Mouse (Mus musculus): ENCODE measurements around the gene Rara. TPM values are rescaled to one million over a fixed set of nuclear protein-coding genes. Genes with fewer than 3 reads are reported as not detected.
A peak's percentile ranks its signal among the peaks of the same experiment; 100 is the strongest.

Rara gene
- polyA plus RNA-seq, 1 experiment = 13.5 TPM

- DNase-seq = peak in 1 of 2 experiments; percentile 16
- Histone ChIP-seq H3K27ac (ENCODE audit: insufficient read depth, low read length) (no peak overlapping the region), H3K27me3 (ENCODE audit: control insufficient read depth, insufficient read depth, low read length) (no peaks in the 10 kb centered on the region), H3K4me1 (ENCODE audit: control insufficient read depth, insufficient read depth, low read length) (peaks cover 23% of the 10 kb centered on the region), H3K4me3 (replicated peaks; ENCODE audit: insufficient read depth, low read depth, low read length) (no peak overlapping the region)
- TF ChIP-seq CTCF (IDR thresholded peaks at IDR 0.05; ENCODE audit: borderline replicate concordance, insufficient read depth, low read depth, low read length) = no peak
- TF ChIP-seq POLR2A (IDR thresholded peaks at IDR 0.05; ENCODE audit: borderline replicate concordance, insufficient read depth, low read length) = no peak
- WGBS = 65% methylated on average over 9 of the region's 9 CpGs
These were observed 45.3 kb downstream of the Rara start for GRCm38 (mm10) chr11:98972801-98973360.

GRCm38 (mm10) chr11:98973584-98973983, 46.0 kb downstream of the Rara start:
- no peak overlapping the region for H3K4me3 ChIP-seq (replicated peaks; ENCODE audit: insufficient read depth, low read depth, low read length)
- WGBS = 53% methylated on average over 14 of the region's 14 CpGs
- no peak overlapping the region for H3K27ac ChIP-seq (ENCODE audit: insufficient read depth, low read length)
- DNase-seq = peak in 1 of 2 experiments; percentile 38
- TF ChIP-seq POLR2A (IDR thresholded peaks at IDR 0.05; ENCODE audit: borderline replicate concordance, insufficient read depth, low read length) = no peak
- no peak for TF ChIP-seq CTCF (IDR thresholded peaks at IDR 0.05; ENCODE audit: borderline replicate concordance, insufficient read depth, low read depth, low read length)
- H3K4me1 ChIP-seq (ENCODE audit: control insufficient read depth, insufficient read depth, low read length) = peaks cover 23% of the 10 kb centered on the region
- no peaks in the 10 kb centered on the region for H3K27me3 ChIP-seq (ENCODE audit: control insufficient read depth, insufficient read depth, low read length)

DNA sequence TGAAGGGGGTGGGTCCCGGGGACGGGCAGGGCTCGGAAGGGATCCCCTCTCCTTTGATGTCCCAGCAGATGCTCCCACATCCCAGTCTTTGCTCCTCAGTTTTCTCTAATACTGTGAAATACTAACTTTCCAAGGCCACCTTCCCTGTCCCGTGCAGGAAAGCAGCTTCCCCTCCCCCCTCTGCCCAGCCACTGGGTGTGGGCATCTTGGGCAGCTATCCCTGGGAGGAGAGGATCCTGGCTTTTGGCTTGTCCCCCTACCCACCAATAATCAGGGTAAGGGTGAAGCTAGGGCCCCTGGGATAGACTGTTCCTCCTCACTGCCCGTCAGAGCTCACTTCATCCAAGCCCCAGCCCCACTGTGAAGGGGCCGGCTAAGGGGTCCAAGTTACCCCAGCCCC, 46.6 kb downstream of the Rara start:
- Histone ChIP-seq H3K27ac (ENCODE audit: insufficient read depth, low read length) (no peak overlapping the region), H3K4me3 (replicated peaks; ENCODE audit: insufficient read depth, low read depth, low read length) (no peak overlapping the region), H3K4me1 (ENCODE audit: control insufficient read depth, insufficient read depth, low read length) (peaks cover 23% of the 10 kb centered on the region), H3K27me3 (ENCODE audit: control insufficient read depth, insufficient read depth, low read length) (no peaks in the 10 kb centered on the region)
- TF ChIP-seq CTCF (IDR thresholded peaks at IDR 0.05; ENCODE audit: borderline replicate concordance, insufficient read depth, low read depth, low read length) (no peak), POLR2A (IDR thresholded peaks at IDR 0.05; ENCODE audit: borderline replicate concordance, insufficient read depth, low read length) (no peak)
- 74% methylated on average over 6 of the region's 6 CpGs for WGBS
- DNase-seq = no peak

- peak; percentile 81 for TF ChIP-seq CTCF (IDR thresholded peaks at IDR 0.05; ENCODE audit: borderline replicate concordance, insufficient read depth, low read depth, low read length)
- TF ChIP-seq POLR2A (IDR thresholded peaks at IDR 0.05; ENCODE audit: borderline replicate concordance, insufficient read depth, low read length) = no peak
- WGBS = 38% methylated on average over 5 of the region's 5 CpGs
- H3K4me1 ChIP-seq (ENCODE audit: control insufficient read depth, insufficient read depth, low read length) = peaks cover 17% of the 10 kb centered on the region
- no peak overlapping the region for H3K27ac ChIP-seq (ENCODE audit: insufficient read depth, low read length)
- H3K4me3 ChIP-seq (replicated peaks; ENCODE audit: insufficient read depth, low read depth, low read length) = no peak overlapping the region
- no peaks in the 10 kb centered on the region for H3K27me3 ChIP-seq (ENCODE audit: control insufficient read depth, insufficient read depth, low read length)
- DNase-seq = peak; percentile 72 to 83
These were observed 47.5 kb downstream of the Rara start for GRCm38 (mm10) chr11:98974871-98975719.

GRCm38 (mm10) chr11:98978526-98979148, 51.0 kb downstream of the Rara start:
- DNase-seq = no peak
- H3K4me3 ChIP-seq (replicated peaks; ENCODE audit: insufficient read depth, low read depth, low read length) = no peak overlapping the region
- H3K27me3 ChIP-seq (ENCODE audit: control insufficient read depth, insufficient read depth, low read length) = no peaks in the 10 kb centered on the region
- no peak for TF ChIP-seq POLR2A (IDR thresholded peaks at IDR 0.05; ENCODE audit: borderline replicate concordance, insufficient read depth, low read length)
- TF ChIP-seq CTCF (IDR thresholded peaks at IDR 0.05; ENCODE audit: borderline replicate concordance, insufficient read depth, low read depth, low read length) = no peak
- WGBS = 59% methylated on average over 15 of the region's 15 CpGs
- no peak overlapping the region for H3K27ac ChIP-seq (ENCODE audit: insufficient read depth, low read length)
- peaks cover 5% of the 10 kb centered on the region; the same call in 1 of the 2 replicates for H3K4me1 ChIP-seq (ENCODE audit: control insufficient read depth, insufficient read depth, low read length)

DNA sequence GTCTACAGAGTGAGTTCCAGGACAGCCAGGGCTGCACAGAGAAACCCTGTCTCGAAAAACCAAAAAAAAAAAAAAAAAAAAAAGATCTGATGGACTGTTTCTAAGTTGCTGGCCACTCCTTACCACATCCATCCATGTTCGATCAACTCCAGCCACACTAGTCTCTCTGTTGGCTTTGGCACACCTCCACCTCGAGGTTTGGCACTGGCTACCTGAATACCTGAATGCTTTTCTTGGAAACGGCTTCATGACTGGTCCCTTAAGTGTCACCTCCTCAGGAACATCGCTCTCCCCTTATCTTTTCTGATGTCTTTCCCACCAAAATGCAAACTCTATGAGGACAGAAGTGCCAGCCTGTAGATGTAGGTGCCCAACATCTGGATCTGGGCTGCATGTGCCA, 51.7 kb downstream of the Rara start:
- no peak for DNase-seq
- Histone ChIP-seq H3K27me3 (ENCODE audit: control insufficient read depth, insufficient read depth, low read length) (no peaks in the 10 kb centered on the region), H3K27ac (ENCODE audit: insufficient read depth, low read length) (no peak overlapping the region), H3K4me3 (replicated peaks; ENCODE audit: insufficient read depth, low read depth, low read length) (no peak overlapping the region), H3K4me1 (ENCODE audit: control insufficient read depth, insufficient read depth, low read length) (peaks cover 5% of the 10 kb centered on the region; the same call in 1 of the 2 replicates)
- no peak for TF ChIP-seq POLR2A (IDR thresholded peaks at IDR 0.05; ENCODE audit: borderline replicate concordance, insufficient read depth, low read length)
- no peak for TF ChIP-seq CTCF (IDR thresholded peaks at IDR 0.05; ENCODE audit: borderline replicate concordance, insufficient read depth, low read depth, low read length)
- WGBS = 66% methylated on average over 5 of the region's 5 CpGs

DNA sequence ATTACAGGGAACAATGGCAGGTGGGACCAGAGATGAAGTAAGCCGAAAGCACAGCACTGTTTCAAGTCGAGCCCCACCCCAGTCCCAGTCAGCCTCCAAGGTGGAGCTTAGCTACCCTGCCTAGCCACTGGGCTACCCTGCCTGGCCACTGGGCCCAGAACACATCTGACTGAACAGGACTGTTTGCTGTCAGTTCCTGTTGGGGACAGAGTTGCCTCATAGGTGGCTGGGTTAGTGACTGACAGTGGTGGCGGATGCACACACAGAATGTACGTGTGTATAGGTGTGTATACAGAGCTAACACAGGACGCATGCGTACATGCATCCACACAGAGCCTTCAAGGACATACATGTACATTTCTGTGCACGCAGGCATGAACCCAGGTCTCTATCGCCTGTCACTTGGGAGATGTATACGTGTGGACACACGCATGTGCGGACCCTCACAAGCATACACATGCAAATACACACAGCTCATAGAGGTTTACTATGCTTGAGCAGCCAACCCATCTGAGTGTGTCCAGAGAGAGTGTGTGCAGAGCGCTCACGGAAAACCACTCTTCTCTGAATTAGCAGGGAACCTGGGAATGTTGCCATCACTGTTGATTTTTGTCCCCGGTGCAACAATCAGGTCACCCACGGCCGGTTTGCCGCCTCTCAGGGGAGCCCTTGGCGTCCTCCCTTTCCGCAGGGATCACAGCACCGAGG, 53.8 kb downstream of the Rara start:
- no peak for DNase-seq
- Histone ChIP-seq H3K4me3 (replicated peaks; ENCODE audit: insufficient read depth, low read depth, low read length) (peak overlapping the region; percentile 55), H3K27me3 (ENCODE audit: control insufficient read depth, insufficient read depth, low read length) (no peaks in the 10 kb centered on the region), H3K4me1 (ENCODE audit: control insufficient read depth, insufficient read depth, low read length) (peaks cover 5% of the 10 kb centered on the region; the same call in 1 of the 2 replicates), H3K27ac (ENCODE audit: insufficient read depth, low read length) (no peak overlapping the region)
- TF ChIP-seq CTCF (IDR thresholded peaks at IDR 0.05; ENCODE audit: borderline replicate concordance, insufficient read depth, low read depth, low read length) (no peak), POLR2A (IDR thresholded peaks at IDR 0.05; ENCODE audit: borderline replicate concordance, insufficient read depth, low read length) (no peak)
- 37% methylated on average over 20 of the region's 20 CpGs for WGBS

Measured in cerebellum, adult 2 months (tissue).